Mouse (Mus musculus): ENCODE measurements around the gene Vps72. TPM values are rescaled to one million over a fixed set of nuclear protein-coding genes. Genes with fewer than 3 reads are reported as not detected.
"Not testable (repeated sequence)": the region's sequence is repeated elsewhere in the genome, so short reads cannot be mapped to it uniquely, and the experiment has no call there.

Vps72 gene
- 10 to 100 TPM; 64.5 to 64.8 TPM for polyA plus RNA-seq (2017; shearing (Covaris generic))

GRCm38 (mm10) chr3:95110911-95111726 is at the start of gene Vps72:
Gene Vps72, plus strand, starts transcription at chr3:95111022.
- ATAC-seq = peak; percentile 71

GRCm38 (mm10) chr3:95063741-95064140 is 47.1 kb upstream of the Vps72 start:
- no peak for ATAC-seq

- no peak for ATAC-seq
Observed at GRCm38 (mm10) chr3:95065553-95065952, 45.3 kb upstream of the Vps72 start.

- ATAC-seq = no peak
Observed at GRCm38 (mm10) chr3:95066095-95066494, 44.7 kb upstream of the Vps72 start.

- no peak for ATAC-seq
Observed at GRCm38 (mm10) chr3:95066570-95066969, 44.3 kb upstream of the Vps72 start.

GRCm38 (mm10) chr3:95071606-95072005 is 39.2 kb upstream of the Vps72 start:
- ATAC-seq = no peak

GRCm38 (mm10) chr3:95088071-95088470 is 22.8 kb upstream of the Vps72 start:
- ATAC-seq = no peak

GRCm38 (mm10) chr3:95100854-95101253 is 10.0 kb upstream of the Vps72 start:
- ATAC-seq = peak; percentile 66

- no peak for ATAC-seq
Observed at GRCm38 (mm10) chr3:95105121-95105520, 5.7 kb upstream of the Vps72 start.

GRCm38 (mm10) chr3:95105586-95106337 is 5.1 kb upstream of the Vps72 start:
- no peak for ATAC-seq

GRCm38 (mm10) chr3:95106338-95107117 is 4.3 kb upstream of the Vps72 start, which contains the start of gene Pip5k1a:
Gene Pip5k1a, minus strand, starts transcription at chr3:95106930.
- ATAC-seq = peak; percentile 78

- not testable (repeated sequence) for ATAC-seq
Observed at GRCm38 (mm10) chr3:95107308-95107707, 3.5 kb upstream of the Vps72 start.

- ATAC-seq = no peak
Observed at GRCm38 (mm10) chr3:95107898-95108297, 2.9 kb upstream of the Vps72 start.

GRCm38 (mm10) chr3:95112760-95113159 is 1.9 kb downstream of the Vps72 start:
- no peak for ATAC-seq

- no peak for ATAC-seq
Observed at GRCm38 (mm10) chr3:95117751-95118150, 6.9 kb downstream of the Vps72 start.

GRCm38 (mm10) chr3:95121580-95121979 is 10.8 kb downstream of the Vps72 start:
- ATAC-seq = no peak

- no peak for ATAC-seq
Observed at GRCm38 (mm10) chr3:95124246-95124645, 13.4 kb downstream of the Vps72 start, which contains the start of gene Tmod4. Gene Tmod4, plus strand, starts transcription at chr3:95124476.

GRCm38 (mm10) chr3:95124972-95125371 is 14.2 kb downstream of the Vps72 start:
- no peak for ATAC-seq

GRCm38 (mm10) chr3:95129226-95129651 is 18.4 kb downstream of the Vps72 start:
- no peak for ATAC-seq

GRCm38 (mm10) chr3:95130081-95130480 is 19.3 kb downstream of the Vps72 start:
- no peak for ATAC-seq

- not testable (repeated sequence) for ATAC-seq
Observed at GRCm38 (mm10) chr3:95132389-95132788, 21.6 kb downstream of the Vps72 start.

GRCm38 (mm10) chr3:95133176-95133575 is 22.4 kb downstream of the Vps72 start:
- ATAC-seq = no peak

GRCm38 (mm10) chr3:95133680-95134101 is 22.9 kb downstream of the Vps72 start, which contains the start of the genes Scnm1 and Lysmd1:
Gene Scnm1, minus strand, starts transcription at chr3:95134011.
Gene Lysmd1, plus strand, starts transcription at chr3:95134088.
- peak; percentile 80 for ATAC-seq
